Mouse (Mus musculus) myocyte (in vitro differentiated cells): ENCODE results near the gene Pi4ka. TPM values are rescaled to one million over a fixed set of nuclear protein-coding genes. Genes with fewer than 3 reads are reported as not detected.

Experiments used
- H3K27me3 ChIP-seq: one replicate; pipeline ENCODE4 v1.6.1; 2011; ENCODE audit not compliant: control insufficient read depth, insufficient read depth, insufficient read length
- H3K36me3 ChIP-seq: one replicate; pipeline ENCODE4 v1.6.1; 2011; ENCODE audit not compliant: control insufficient read depth, insufficient read depth
- H3K4me2 ChIP-seq: one replicate; pipeline ENCODE4 v1.6.1; 2011; ENCODE audit warnings: low read depth, control low read depth
- H3K4me3 ChIP-seq: one replicate; pipeline ENCODE4 v1.5.1; 2011; ENCODE audit warnings: mild to moderate bottlenecking, control low read depth, moderate library complexity
- H3K79me2 ChIP-seq: one replicate; pipeline ENCODE4 v1.6.1; 2011; ENCODE audit not compliant: control insufficient read depth, insufficient read depth
- H3ac ChIP-seq: one replicate; pipeline ENCODE4 v1.6.1; 2011; ENCODE audit not compliant: control insufficient read depth, insufficient read length
- CEBPB ChIP-seq: IDR thresholded peaks from 2 replicates; pipeline ENCODE4 v1.6.1; 2011; ENCODE audit warnings: mild to moderate bottlenecking, moderate library complexity; ENCODE audit not compliant: poor library complexity, insufficient read depth, severe bottlenecking
- E2F4 ChIP-seq: IDR thresholded peaks from one replicate; pipeline ENCODE4 v1.6.1; 2011; ENCODE audit warnings: mild to moderate bottlenecking, control low read depth, moderate library complexity; ENCODE audit not compliant: insufficient read depth
- MAX ChIP-seq: IDR thresholded peaks from one replicate; pipeline ENCODE4 v1.6.1; 2011; ENCODE audit warnings: low read depth, mild to moderate bottlenecking, control low read depth
- MYOD1 ChIP-seq, 3 experiments: IDR thresholded peaks; one replicate each; pipeline ENCODE4 v1.6.1; 2011; ENCODE audit warnings: control low read depth in 2 of 3, low read depth in 2 of 3, mild to moderate bottlenecking in 2 of 3, moderate library complexity in 1 of 3; ENCODE audit not compliant: insufficient read length in 2 of 3, control insufficient read depth in 1 of 3
- MYOG ChIP-seq, 3 experiments: IDR thresholded peaks; one replicate each; pipeline ENCODE4 v1.6.1; 2011; ENCODE audit warnings: control low read depth in 2 of 3, low read depth in 2 of 3, mild to moderate bottlenecking in 2 of 3; ENCODE audit not compliant: insufficient read length in 2 of 3, control insufficient read depth in 1 of 3, insufficient read depth in 1 of 3
- POLR2A ChIP-seq: IDR thresholded peaks from one replicate; pipeline ENCODE4 v1.6.1; 2011; ENCODE audit warnings: low read depth, mild to moderate bottlenecking, control low read depth, moderate library complexity; ENCODE audit not compliant: insufficient read length
- POLR2AphosphoS2 ChIP-seq: IDR thresholded peaks from one replicate; pipeline ENCODE4 v1.6.1; 2011; ENCODE audit warnings: low read depth, control low read depth; ENCODE audit not compliant: insufficient read length
- REST ChIP-seq: IDR thresholded peaks from one replicate; pipeline ENCODE4 v1.6.1; 2011; ENCODE audit warnings: mild to moderate bottlenecking, control low read depth, moderate library complexity; ENCODE audit not compliant: insufficient read depth, insufficient read length
- SRF ChIP-seq: IDR thresholded peaks from one replicate; pipeline ENCODE4 v1.6.1; 2011; ENCODE audit warnings: low read depth; ENCODE audit not compliant: control insufficient read depth, insufficient read length
- TCF12 ChIP-seq: IDR thresholded peaks from one replicate; pipeline ENCODE4 v1.6.1; 2011; ENCODE audit warnings: mild to moderate bottlenecking, control low read depth; ENCODE audit not compliant: poor library complexity, insufficient read depth, severe bottlenecking
- TCF3 ChIP-seq: IDR thresholded peaks from one replicate; pipeline ENCODE4 v1.6.1; 2011; ENCODE audit warnings: low read depth, control low read depth; ENCODE audit not compliant: insufficient read length
- USF1 ChIP-seq: IDR thresholded peaks from one replicate; pipeline ENCODE4 v1.6.1; 2011; ENCODE audit warnings: low read depth, mild to moderate bottlenecking, control low read depth, moderate library complexity
- polyA plus RNA-seq: library from polyadenylated mRNA; unstranded; fragments of >200 nt; fragmentation: generic; extraction: Trizol; gene quantifications from one replicate; pipeline ENCODE4 v1.2.1, GENCODE M21; 2012; ENCODE audit warnings: missing spikeins

Pi4ka gene
- polyA plus RNA-seq, 1 experiment = 37.8 TPM

DNA sequence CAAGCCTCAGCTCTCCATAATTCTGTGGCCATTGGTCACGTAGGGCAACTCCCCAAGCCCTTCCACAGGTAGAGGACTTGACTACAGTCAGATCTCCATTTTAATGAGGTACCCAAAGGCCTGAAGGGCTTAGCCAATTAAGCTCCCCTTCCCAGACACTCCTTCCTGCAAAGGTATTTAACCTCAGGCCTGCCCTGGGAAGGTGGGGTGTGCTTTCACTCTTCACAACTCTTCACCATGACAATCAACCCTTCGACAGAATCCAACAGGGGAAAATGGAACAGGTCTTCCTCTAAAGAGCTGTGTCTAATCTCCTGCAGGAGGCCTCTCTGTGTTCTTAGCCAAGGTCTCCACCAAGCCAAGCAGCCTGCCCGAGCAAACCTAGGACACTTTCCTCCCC lies 16.9 kb upstream of the Pi4ka start:
- Histone ChIP-seq H3ac (no peak overlapping the region), H3K27me3 (no peaks in the 10 kb centered on the region), H3K4me3 (no peak overlapping the region), H3K36me3 (peaks cover 18% of the 10 kb centered on the region), H3K79me2 (no peaks in the 10 kb centered on the region), H3K4me2 (no peak overlapping the region)
- TF ChIP-seq SRF (no peak), CEBPB (no peak), USF1 (no peak), MAX (no peak), TCF12 (no peak), MYOD1 (IDR thresholded peaks at IDR 0.05; ENCODE audit: control insufficient read depth in 1 of 3, insufficient read length in 2 of 3, low read depth in 2 of 3) (no peak), MYOG (IDR thresholded peaks at IDR 0.05; ENCODE audit: control insufficient read depth in 1 of 3, insufficient read depth in 1 of 3, insufficient read length in 2 of 3, low read depth in 2 of 3) (no peak), REST (no peak), POLR2AphosphoS2 (no peak), TCF3 (no peak), POLR2A (no peak), E2F4 (no peak)

DNA sequence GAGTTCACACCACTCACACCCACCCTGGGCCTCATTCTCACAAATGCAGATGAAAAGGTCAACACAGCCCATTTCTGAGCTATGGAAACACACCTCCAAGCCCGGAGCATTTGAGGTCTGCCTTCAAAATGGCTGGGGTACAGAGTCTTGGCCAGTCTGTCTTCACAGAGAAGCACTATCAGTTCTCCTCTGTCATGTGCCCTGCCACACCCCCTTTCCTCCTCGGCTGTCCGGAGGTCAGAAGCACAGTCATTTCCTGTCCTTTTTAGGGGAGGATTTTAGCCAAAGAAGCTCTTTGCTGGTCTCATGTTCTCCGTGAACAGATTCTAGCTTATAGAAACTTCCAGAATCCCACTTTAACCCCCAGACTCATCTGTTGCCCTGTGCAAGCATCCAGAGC lies 4.1 kb upstream of the Pi4ka start:
- H3ac ChIP-seq = no peak overlapping the region
- H3K4me3 ChIP-seq = no peak overlapping the region
- H3K27me3 ChIP-seq = no peaks in the 10 kb centered on the region
- TF ChIP-seq REST (no peak), USF1 (peak; percentile 15)
- H3K4me2 ChIP-seq = peak overlapping the region; percentile 49
- no peaks in the 10 kb centered on the region for H3K36me3 ChIP-seq
- peaks cover 5% of the 10 kb centered on the region for H3K79me2 ChIP-seq

DNA sequence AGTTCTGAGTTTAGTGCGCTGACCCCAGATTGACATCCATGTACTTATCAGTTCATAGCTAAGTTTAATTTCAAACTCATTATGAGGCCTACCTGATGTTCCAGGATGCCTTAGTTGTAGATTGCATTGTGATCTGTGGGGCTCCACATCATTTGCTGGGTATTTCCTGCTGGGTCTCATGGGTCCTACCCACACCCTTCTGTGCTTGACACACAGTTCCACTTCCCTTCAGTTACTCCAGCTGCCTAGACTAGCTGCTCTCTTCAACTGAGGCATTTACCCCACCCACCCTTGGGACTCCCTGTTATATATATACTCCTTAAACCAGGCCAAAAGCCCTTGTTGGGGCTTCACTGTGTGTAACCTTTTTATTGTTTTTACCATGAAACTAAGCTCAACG lies 2.9 kb upstream of the Pi4ka start:
- TF ChIP-seq USF1 (no peak), POLR2A (no peak), MYOD1 (IDR thresholded peaks at IDR 0.05; ENCODE audit: control insufficient read depth in 1 of 3, insufficient read length in 2 of 3, low read depth in 2 of 3) (no peak), E2F4 (no peak), POLR2AphosphoS2 (no peak)

DNA sequence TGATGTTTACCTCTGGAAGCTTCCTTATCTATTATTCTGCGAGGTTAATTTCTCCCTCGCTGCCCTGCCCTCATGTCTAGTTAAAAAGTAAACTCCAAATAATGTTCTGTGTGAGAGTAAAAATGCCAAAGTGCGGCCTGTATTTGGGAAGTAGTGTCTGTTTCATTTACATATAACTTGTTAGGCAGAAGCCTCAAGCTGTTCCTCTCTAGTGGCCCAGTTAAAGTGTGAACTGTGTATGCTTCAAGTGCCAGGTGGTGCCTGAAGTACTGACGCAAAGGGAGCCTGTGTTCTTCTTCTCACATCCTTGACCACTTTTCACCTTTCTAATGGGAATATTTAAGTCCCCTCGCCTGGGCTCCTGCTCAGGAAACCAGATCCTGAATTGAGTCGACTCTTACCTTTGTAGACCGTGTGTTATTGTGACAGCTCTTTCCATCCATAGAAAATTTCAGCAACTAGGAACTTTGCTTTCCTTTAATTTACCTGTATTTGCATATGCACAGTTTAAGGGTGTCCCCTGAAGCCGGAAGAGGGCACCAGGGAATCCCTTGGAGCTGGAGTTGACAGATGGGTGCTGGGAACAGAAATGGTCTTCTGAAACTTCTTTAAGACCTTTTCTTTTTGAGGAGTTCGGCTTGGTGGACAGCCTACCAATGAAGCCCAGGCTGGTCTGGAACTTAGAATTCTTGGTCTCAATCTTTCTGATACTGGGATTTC lies 558 bp upstream of the Pi4ka start:
- Histone ChIP-seq H3K79me2 (peaks cover 13% of the 10 kb centered on the region), H3K4me3 (peak overlapping the region; percentile 82), H3K4me2 (peak overlapping the region; percentile 86), H3K36me3 (no peaks in the 10 kb centered on the region), H3ac (peak overlapping the region; percentile 33), H3K27me3 (no peaks in the 10 kb centered on the region)
- no peak for TF ChIP-seq POLR2AphosphoS2
- TF ChIP-seq MYOD1 (IDR thresholded peaks at IDR 0.05; ENCODE audit: control insufficient read depth in 1 of 3, insufficient read length in 2 of 3, low read depth in 2 of 3) = no peak
- TF ChIP-seq SRF = no peak
- no peak for TF ChIP-seq USF1
- no peak for TF ChIP-seq TCF12
- no peak for TF ChIP-seq MAX
- TF ChIP-seq MYOG (IDR thresholded peaks at IDR 0.05; ENCODE audit: control insufficient read depth in 1 of 3, insufficient read depth in 1 of 3, insufficient read length in 2 of 3, low read depth in 2 of 3) = no peak
- no peak for TF ChIP-seq CEBPB
- TF ChIP-seq E2F4 = no peak
- no peak for TF ChIP-seq POLR2A
- TF ChIP-seq REST = no peak
- no peak for TF ChIP-seq TCF3

More for the DNA sequence above, 2.9 kb upstream of the Pi4ka start:
- no peaks in the 10 kb centered on the region for H3K27me3 ChIP-seq
- H3K79me2 ChIP-seq = peaks cover 5% of the 10 kb centered on the region
- no peak overlapping the region for H3K4me3 ChIP-seq
- H3ac ChIP-seq = no peak overlapping the region
- no peaks in the 10 kb centered on the region for H3K36me3 ChIP-seq
- no peak overlapping the region for H3K4me2 ChIP-seq

DNA sequence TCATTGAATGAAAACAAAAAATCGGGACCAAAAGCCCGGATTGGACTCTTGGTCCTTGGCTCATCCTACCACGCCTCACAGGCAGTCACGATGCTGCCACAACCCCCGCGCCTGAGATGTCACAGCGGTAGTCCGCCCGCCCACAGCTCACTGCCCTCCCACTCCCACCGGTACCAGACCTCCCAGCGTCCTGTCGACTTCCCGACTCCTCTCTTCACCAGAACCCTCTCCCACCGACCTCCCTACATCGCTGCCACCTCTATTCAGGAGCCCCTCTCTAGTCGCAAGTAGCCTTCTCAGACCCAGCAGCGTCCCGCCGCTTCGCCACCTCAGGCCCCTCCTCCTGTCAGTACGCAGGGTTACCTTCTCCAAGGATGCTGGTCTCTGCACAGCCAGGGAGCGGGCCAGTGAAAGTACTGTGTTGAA lies 830 bp downstream of the Pi4ka start:
- Histone ChIP-seq H3K4me3 (peak overlapping the region; percentile 82), H3K79me2 (peaks cover 15% of the 10 kb centered on the region), H3K36me3 (no peaks in the 10 kb centered on the region), H3ac (peak overlapping the region; percentile 33), H3K4me2 (peak overlapping the region; percentile 99), H3K27me3 (no peaks in the 10 kb centered on the region)
- no peak for TF ChIP-seq TCF3
- peak; percentile 57 for TF ChIP-seq POLR2A
